Mouse (Mus musculus): ENCODE results near the gene Sgk1. TPM values are rescaled to one million over a fixed set of nuclear protein-coding genes. Genes with fewer than 3 reads are reported as not detected.
"Not testable (repeated sequence)": the region's sequence is repeated elsewhere in the genome, so short reads cannot be mapped to it uniquely, and the experiment has no call there.

Sgk1 gene
- total and polyA plus RNA-seq, 2 experiments from 2014 or later = 46.6 to 65.4 TPM

- no peaks in the 10 kb centered on the region for H3K27me3 ChIP-seq (ENCODE audit: insufficient read depth, low read length)
- H3K4me3 ChIP-seq (ENCODE audit: low read depth, low read length) = no peak overlapping the region
- ATAC-seq (ENCODE audit: low FRiP score) (no peak), DNase-seq (ENCODE audit: low spot score) (no peak)
- no peaks in the 10 kb centered on the region for H3K9me3 ChIP-seq (ENCODE audit: low read length)
- no peaks in the 10 kb centered on the region for H3K4me1 ChIP-seq (ENCODE audit: insufficient read depth, low read length)
- no peak overlapping the region for H3K4me2 ChIP-seq (ENCODE audit: low read depth, low read length, poor library complexity, severe bottlenecking)
- H3K36me3 ChIP-seq (ENCODE audit: insufficient read depth, low read length) = no peaks in the 10 kb centered on the region
- no peak for TF ChIP-seq CTCF (IDR thresholded peaks at IDR 0.05)
- WGBS = 94% methylated on average over 4 of the region's 4 CpGs
- H3K9ac ChIP-seq (replicated peaks; ENCODE audit: low read length, poor library complexity, severe bottlenecking) = no peak overlapping the region
- H3K27ac ChIP-seq (ENCODE audit: low read depth, low read length) = no peak overlapping the region
Observed at GRCm38 (mm10) chr10:21898417-21898816, 16.4 kb downstream of the Sgk1 start.

- H3K4me3 ChIP-seq (ENCODE audit: low read depth, low read length); H3K9me3 ChIP-seq (ENCODE audit: low read length); H3K27me3 ChIP-seq (ENCODE audit: insufficient read depth, low read length); H3K9ac ChIP-seq (replicated peaks; ENCODE audit: low read length, poor library complexity, severe bottlenecking); ATAC-seq (ENCODE audit: low FRiP score); H3K36me3 ChIP-seq (ENCODE audit: insufficient read depth, low read length); DNase-seq (ENCODE audit: low spot score); H3K4me1 ChIP-seq (ENCODE audit: insufficient read depth, low read length); H3K4me2 ChIP-seq (ENCODE audit: low read depth, low read length, poor library complexity, severe bottlenecking); H3K27ac ChIP-seq (ENCODE audit: low read depth, low read length): not testable (repeated sequence)
- WGBS = 93% methylated on average over 17 of the region's 17 CpGs
Observed at GRCm38 (mm10) chr10:21898851-21899250, 16.9 kb downstream of the Sgk1 start.

- WGBS = 90% methylated on average over 3 of the region's 3 CpGs
- TF ChIP-seq CTCF (IDR thresholded peaks at IDR 0.05) = no peak
- DNase-seq (ENCODE audit: low spot score) = no peak
Observed at GRCm38 (mm10) chr10:21899397-21899796, 17.4 kb downstream of the Sgk1 start.

GRCm38 (mm10) chr10:21902152-21903140 is 20.5 kb downstream of the Sgk1 start:
- no peak overlapping the region for H3K9ac ChIP-seq (replicated peaks; ENCODE audit: low read length, poor library complexity, severe bottlenecking)
- H3K27ac ChIP-seq (ENCODE audit: low read depth, low read length) = no peak overlapping the region
- H3K4me2 ChIP-seq (ENCODE audit: low read depth, low read length, poor library complexity, severe bottlenecking) = no peak overlapping the region
- TF ChIP-seq CTCF (IDR thresholded peaks at IDR 0.05) = no peak
- no peaks in the 10 kb centered on the region for H3K36me3 ChIP-seq (ENCODE audit: insufficient read depth, low read length)
- no peaks in the 10 kb centered on the region for H3K9me3 ChIP-seq (ENCODE audit: low read length)
- 92% methylated on average over 10 of the region's 10 CpGs for WGBS
- no peaks in the 10 kb centered on the region for H3K4me1 ChIP-seq (ENCODE audit: insufficient read depth, low read length)
- H3K27me3 ChIP-seq (ENCODE audit: insufficient read depth, low read length) = no peaks in the 10 kb centered on the region
- no peak overlapping the region for H3K4me3 ChIP-seq (ENCODE audit: low read depth, low read length)
- DNase-seq (ENCODE audit: low spot score) (no peak), ATAC-seq (ENCODE audit: low FRiP score) (no peak)

More at GRCm38 (mm10) chr10:21899397-21899796, 17.4 kb downstream of the Sgk1 start:
- Histone ChIP-seq H3K9me3 (ENCODE audit: low read length) (no peaks in the 10 kb centered on the region), H3K9ac (replicated peaks; ENCODE audit: low read length, poor library complexity, severe bottlenecking) (no peak overlapping the region), H3K27me3 (ENCODE audit: insufficient read depth, low read length) (no peaks in the 10 kb centered on the region), H3K4me3 (ENCODE audit: low read depth, low read length) (no peak overlapping the region), H3K4me1 (ENCODE audit: insufficient read depth, low read length) (no peaks in the 10 kb centered on the region), H3K36me3 (ENCODE audit: insufficient read depth, low read length) (no peaks in the 10 kb centered on the region), H3K4me2 (ENCODE audit: low read depth, low read length, poor library complexity, severe bottlenecking) (no peak overlapping the region), H3K27ac (ENCODE audit: low read depth, low read length) (no peak overlapping the region)
- no peak for ATAC-seq (ENCODE audit: low FRiP score)

GRCm38 (mm10) chr10:21904151-21904550 is 22.2 kb downstream of the Sgk1 start:
- Histone ChIP-seq H3K4me3 (ENCODE audit: low read depth, low read length) (no peak overlapping the region), H3K27ac (ENCODE audit: low read depth, low read length) (no peak overlapping the region), H3K9me3 (ENCODE audit: low read length) (no peaks in the 10 kb centered on the region), H3K4me2 (ENCODE audit: low read depth, low read length, poor library complexity, severe bottlenecking) (no peak overlapping the region), H3K9ac (replicated peaks; ENCODE audit: low read length, poor library complexity, severe bottlenecking) (no peak overlapping the region), H3K4me1 (ENCODE audit: insufficient read depth, low read length) (no peaks in the 10 kb centered on the region), H3K36me3 (ENCODE audit: insufficient read depth, low read length) (no peaks in the 10 kb centered on the region), H3K27me3 (ENCODE audit: insufficient read depth, low read length) (no peaks in the 10 kb centered on the region)
- no peak for DNase-seq (ENCODE audit: low spot score)
- ATAC-seq (ENCODE audit: low FRiP score) = no peak
- WGBS = 87% methylated on average over 2 of the region's 2 CpGs
- no peak for TF ChIP-seq CTCF (IDR thresholded peaks at IDR 0.05)

- 90% methylated on average over 1 of the region's 1 CpGs for WGBS
- no peak for TF ChIP-seq CTCF (IDR thresholded peaks at IDR 0.05)
- Histone ChIP-seq H3K27me3 (ENCODE audit: insufficient read depth, low read length) (no peaks in the 10 kb centered on the region), H3K4me1 (ENCODE audit: insufficient read depth, low read length) (no peaks in the 10 kb centered on the region), H3K4me3 (ENCODE audit: low read depth, low read length) (no peak overlapping the region), H3K9me3 (ENCODE audit: low read length) (no peaks in the 10 kb centered on the region), H3K36me3 (ENCODE audit: insufficient read depth, low read length) (no peaks in the 10 kb centered on the region), H3K9ac (replicated peaks; ENCODE audit: low read length, poor library complexity, severe bottlenecking) (no peak overlapping the region), H3K4me2 (ENCODE audit: low read depth, low read length, poor library complexity, severe bottlenecking) (no peak overlapping the region), H3K27ac (ENCODE audit: low read depth, low read length) (no peak overlapping the region)
- no peak for DNase-seq (ENCODE audit: low spot score)
- ATAC-seq (ENCODE audit: low FRiP score) = no peak
Observed at GRCm38 (mm10) chr10:21905616-21906015, 23.6 kb downstream of the Sgk1 start.

Measured in midbrain, postnatal 0 days (tissue).